Mouse (Mus musculus): ENCODE results near the gene Pnlip.

Pnlip gene

GRCm38 (mm10) chr19:58652198-58652597 lies at the start of gene Pnlip:
Gene Pnlip, plus strand, starts transcription at chr19:58652498.
- no peak for DNase-seq (ENCODE audit: low read depth)

GRCm38 (mm10) chr19:58609716-58610115 lies 42.6 kb upstream of the Pnlip start:
- no peak for DNase-seq (ENCODE audit: low read depth)

GRCm38 (mm10) chr19:58612745-58613144 lies 39.6 kb upstream of the Pnlip start:
- DNase-seq (ENCODE audit: low read depth): no peak

- no peak for DNase-seq (ENCODE audit: low read depth)
Measured at GRCm38 (mm10) chr19:58616606-58617005, 35.7 kb upstream of the Pnlip start.

- no peak for DNase-seq (ENCODE audit: low read depth)
Measured at GRCm38 (mm10) chr19:58620661-58621060, 31.6 kb upstream of the Pnlip start.

GRCm38 (mm10) chr19:58621646-58622045 lies 30.7 kb upstream of the Pnlip start:
- no peak for DNase-seq (ENCODE audit: low read depth)

GRCm38 (mm10) chr19:58624799-58625198 lies 27.5 kb upstream of the Pnlip start:
- DNase-seq (ENCODE audit: low read depth): no peak

GRCm38 (mm10) chr19:58625254-58625947 lies 26.9 kb upstream of the Pnlip start:
- DNase-seq (ENCODE audit: low read depth): no peak

- peak; percentile 12 for DNase-seq (ENCODE audit: low read depth)
Measured at GRCm38 (mm10) chr19:58627406-58628337, 24.6 kb upstream of the Pnlip start.

GRCm38 (mm10) chr19:58629351-58629773 lies 22.9 kb upstream of the Pnlip start:
- no peak for DNase-seq (ENCODE audit: low read depth)

- DNase-seq (ENCODE audit: low read depth): no peak
Measured at GRCm38 (mm10) chr19:58650036-58650435, 2.3 kb upstream of the Pnlip start.

GRCm38 (mm10) chr19:58662098-58662497 lies 9.8 kb downstream of the Pnlip start:
- DNase-seq (ENCODE audit: low read depth): no peak

GRCm38 (mm10) chr19:58663317-58663716 lies 11.0 kb downstream of the Pnlip start:
- no peak for DNase-seq (ENCODE audit: low read depth)

GRCm38 (mm10) chr19:58664901-58665300 lies 12.6 kb downstream of the Pnlip start:
- DNase-seq (ENCODE audit: low read depth): no peak

GRCm38 (mm10) chr19:58674644-58675043 lies 22.3 kb downstream of the Pnlip start:
- DNase-seq (ENCODE audit: low read depth): no peak

GRCm38 (mm10) chr19:58677117-58677516 lies 24.8 kb downstream of the Pnlip start:
- DNase-seq (ENCODE audit: low read depth): no peak

- no peak for DNase-seq (ENCODE audit: low read depth)
Measured at GRCm38 (mm10) chr19:58688933-58689332, 36.6 kb downstream of the Pnlip start.

GRCm38 (mm10) chr19:58695314-58695713 lies 43.0 kb downstream of the Pnlip start:
- no peak for DNase-seq (ENCODE audit: low read depth)

GRCm38 (mm10) chr19:58696235-58696634 lies 43.9 kb downstream of the Pnlip start:
- no peak for DNase-seq (ENCODE audit: low read depth)

GRCm38 (mm10) chr19:58704556-58704955 lies 52.3 kb downstream of the Pnlip start:
- DNase-seq (ENCODE audit: low read depth): no peak

GRCm38 (mm10) chr19:58708611-58709010 lies 56.3 kb downstream of the Pnlip start:
- no peak for DNase-seq (ENCODE audit: low read depth)

GRCm38 (mm10) chr19:58717925-58718324 lies 65.6 kb downstream of the Pnlip start:
- DNase-seq (ENCODE audit: low read depth): no peak

GRCm38 (mm10) chr19:58720439-58720838 lies 68.1 kb downstream of the Pnlip start:
- DNase-seq (ENCODE audit: low read depth): no peak

Measured in c-Kit-positive CD71-negative TER-119-negative erythroid progenitor cells, embryonic 14.5 days (primary cell).